Mouse (Mus musculus): ENCODE data around the gene Frmd4b. TPM values are rescaled to one million over a fixed set of nuclear protein-coding genes. Genes with fewer than 3 reads are reported as not detected.

The Frmd4b gene
- polyA plus RNA-seq, 1 experiment, result 0.59 TPM

DNA sequence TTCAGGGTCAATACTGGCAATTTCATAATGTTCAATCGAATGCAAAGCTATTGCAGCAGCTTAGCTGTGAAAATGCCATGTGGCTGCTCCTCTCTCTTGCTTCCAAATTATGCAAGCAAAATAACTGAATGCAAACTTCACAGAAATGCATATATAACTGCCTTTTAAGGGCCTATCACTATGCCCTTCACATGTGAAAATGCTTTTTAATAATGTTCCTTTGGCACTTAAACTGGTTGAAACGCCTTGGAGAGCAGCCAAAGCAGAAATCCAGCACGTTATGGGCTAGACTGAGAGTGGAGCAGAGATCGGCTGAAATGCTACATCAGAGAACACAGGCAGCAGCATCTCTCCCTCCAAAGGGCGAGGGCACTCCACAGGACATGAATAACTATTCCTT is 4.9 kb upstream of the Frmd4b start:
- H3K27me3 ChIP-seq (ENCODE audit: control insufficient read depth, insufficient read depth, insufficient read length), result peaks cover 5% of the 10 kb centered on the region
- no peaks in the 10 kb centered on the region for H3K36me3 ChIP-seq (ENCODE audit: control insufficient read depth, insufficient read depth)
- no peak overlapping the region for H3K4me2 ChIP-seq (ENCODE audit: low read depth)
- no peak overlapping the region for H3K4me3 ChIP-seq
- H3ac ChIP-seq (ENCODE audit: control insufficient read depth, insufficient read length), result no peak overlapping the region
- TF ChIP-seq CEBPB (IDR thresholded peaks at IDR 0.05; ENCODE audit: insufficient read depth, poor library complexity, severe bottlenecking) (no peak), MYOG (IDR thresholded peaks at IDR 0.05; ENCODE audit: control insufficient read depth in 1 of 3, insufficient read depth in 1 of 3, insufficient read length in 2 of 3, low read depth in 2 of 3) (no peak), E2F4 (IDR thresholded peaks at IDR 0.05; ENCODE audit: insufficient read depth) (no peak), SRF (IDR thresholded peaks at IDR 0.05; ENCODE audit: control insufficient read depth, insufficient read length, low read depth) (no peak), TCF12 (IDR thresholded peaks at IDR 0.05; ENCODE audit: insufficient read depth, poor library complexity, severe bottlenecking) (no peak), TCF3 (IDR thresholded peaks at IDR 0.05; ENCODE audit: insufficient read length, low read depth) (no peak), REST (IDR thresholded peaks at IDR 0.05; ENCODE audit: insufficient read depth, insufficient read length) (no peak), MAX (IDR thresholded peaks at IDR 0.05; ENCODE audit: low read depth) (no peak)
- no peaks in the 10 kb centered on the region for H3K79me2 ChIP-seq (ENCODE audit: control insufficient read depth, insufficient read depth)

DNA sequence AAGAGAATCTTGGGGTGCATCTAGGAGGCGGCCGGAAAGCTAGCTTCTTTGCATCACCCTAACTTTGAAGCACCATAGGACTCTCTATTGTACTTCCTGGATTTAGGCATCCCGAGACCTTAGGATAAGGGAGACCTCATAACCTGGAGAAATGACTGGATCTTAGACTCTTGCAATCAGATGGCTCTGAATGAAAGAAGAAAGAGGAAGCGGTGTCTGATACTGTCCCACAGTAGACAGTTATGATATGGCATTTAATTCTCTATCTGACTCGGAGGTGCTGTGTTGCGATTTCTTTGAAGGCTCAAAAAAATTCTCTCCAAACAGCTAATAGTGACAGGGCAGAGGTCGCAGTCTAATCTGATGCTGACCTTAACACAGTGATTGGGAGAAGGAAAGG is 433 bp upstream of the Frmd4b start:
- H3K79me2 ChIP-seq (ENCODE audit: control insufficient read depth, insufficient read depth), result no peaks in the 10 kb centered on the region
- no peak overlapping the region for H3K4me2 ChIP-seq (ENCODE audit: low read depth)
- no peak overlapping the region for H3ac ChIP-seq (ENCODE audit: control insufficient read depth, insufficient read length)
- no peak for TF ChIP-seq REST (IDR thresholded peaks at IDR 0.05; ENCODE audit: insufficient read depth, insufficient read length)
- TF ChIP-seq E2F4 (IDR thresholded peaks at IDR 0.05; ENCODE audit: insufficient read depth), result no peak
- no peak for TF ChIP-seq POLR2AphosphoS2 (IDR thresholded peaks at IDR 0.05; ENCODE audit: insufficient read length, low read depth)
- TF ChIP-seq TCF3 (IDR thresholded peaks at IDR 0.05; ENCODE audit: insufficient read length, low read depth), result no peak
- TF ChIP-seq CEBPB (IDR thresholded peaks at IDR 0.05; ENCODE audit: insufficient read depth, poor library complexity, severe bottlenecking), result no peak
- TF ChIP-seq SRF (IDR thresholded peaks at IDR 0.05; ENCODE audit: control insufficient read depth, insufficient read length, low read depth), result no peak
- no peak for TF ChIP-seq USF1 (IDR thresholded peaks at IDR 0.05; ENCODE audit: low read depth)
- TF ChIP-seq POLR2A (IDR thresholded peaks at IDR 0.05; ENCODE audit: insufficient read length, low read depth), result no peak
- no peak for TF ChIP-seq MYOG (IDR thresholded peaks at IDR 0.05; ENCODE audit: control insufficient read depth in 1 of 3, insufficient read depth in 1 of 3, insufficient read length in 2 of 3, low read depth in 2 of 3)
- no peak for TF ChIP-seq MAX (IDR thresholded peaks at IDR 0.05; ENCODE audit: low read depth)
- TF ChIP-seq TCF12 (IDR thresholded peaks at IDR 0.05; ENCODE audit: insufficient read depth, poor library complexity, severe bottlenecking), result no peak
- TF ChIP-seq MYOD1 (IDR thresholded peaks at IDR 0.05; ENCODE audit: control insufficient read depth in 1 of 3, insufficient read length in 2 of 3, low read depth in 2 of 3), result no peak
- peaks cover 20% of the 10 kb centered on the region for H3K27me3 ChIP-seq (ENCODE audit: control insufficient read depth, insufficient read depth, insufficient read length)
- no peaks in the 10 kb centered on the region for H3K36me3 ChIP-seq (ENCODE audit: control insufficient read depth, insufficient read depth)
- H3K4me3 ChIP-seq, result no peak overlapping the region

DNA sequence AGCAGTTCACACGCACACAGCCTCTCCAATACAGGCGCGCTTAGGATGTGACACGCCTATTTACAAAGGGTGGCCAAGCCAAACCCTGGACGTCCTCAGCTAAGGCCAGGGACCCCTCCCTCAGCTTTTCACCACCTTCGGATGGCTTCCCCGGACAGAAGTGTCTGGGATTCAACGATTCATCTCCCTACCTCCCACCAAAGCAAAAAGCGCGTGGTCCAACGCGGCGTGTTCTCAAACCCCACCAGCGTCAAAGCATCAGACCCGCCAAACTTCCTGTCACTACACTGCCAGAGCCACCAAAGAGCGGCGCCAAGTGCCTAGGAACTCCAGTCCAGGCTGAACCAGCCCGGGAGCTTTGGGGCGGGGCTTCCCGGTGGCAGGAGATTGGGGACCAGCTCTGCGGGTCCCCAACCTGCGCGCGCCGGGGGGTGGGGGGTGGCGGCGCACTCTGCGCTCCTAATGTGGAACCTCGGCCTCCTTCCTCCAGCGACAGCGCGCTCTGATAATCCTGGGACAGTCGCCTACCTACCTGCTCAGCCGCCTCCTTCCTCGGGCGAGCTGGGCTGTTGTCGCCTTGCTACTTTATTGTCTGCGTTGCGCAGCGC is 579 bp downstream of the Frmd4b start:
- TF ChIP-seq POLR2A (IDR thresholded peaks at IDR 0.05; ENCODE audit: insufficient read length, low read depth) (no peak), TCF3 (IDR thresholded peaks at IDR 0.05; ENCODE audit: insufficient read length, low read depth) (no peak), CEBPB (IDR thresholded peaks at IDR 0.05; ENCODE audit: insufficient read depth, poor library complexity, severe bottlenecking) (no peak), MYOG (IDR thresholded peaks at IDR 0.05; ENCODE audit: control insufficient read depth in 1 of 3, insufficient read depth in 1 of 3, insufficient read length in 2 of 3, low read depth in 2 of 3) (no peak)
- Histone ChIP-seq H3ac (ENCODE audit: control insufficient read depth, insufficient read length) (no peak overlapping the region), H3K27me3 (ENCODE audit: control insufficient read depth, insufficient read depth, insufficient read length) (peaks cover 20% of the 10 kb centered on the region), H3K36me3 (ENCODE audit: control insufficient read depth, insufficient read depth) (no peaks in the 10 kb centered on the region), H3K4me3 (no peak overlapping the region), H3K4me2 (ENCODE audit: low read depth) (no peak overlapping the region), H3K79me2 (ENCODE audit: control insufficient read depth, insufficient read depth) (no peaks in the 10 kb centered on the region)

DNA sequence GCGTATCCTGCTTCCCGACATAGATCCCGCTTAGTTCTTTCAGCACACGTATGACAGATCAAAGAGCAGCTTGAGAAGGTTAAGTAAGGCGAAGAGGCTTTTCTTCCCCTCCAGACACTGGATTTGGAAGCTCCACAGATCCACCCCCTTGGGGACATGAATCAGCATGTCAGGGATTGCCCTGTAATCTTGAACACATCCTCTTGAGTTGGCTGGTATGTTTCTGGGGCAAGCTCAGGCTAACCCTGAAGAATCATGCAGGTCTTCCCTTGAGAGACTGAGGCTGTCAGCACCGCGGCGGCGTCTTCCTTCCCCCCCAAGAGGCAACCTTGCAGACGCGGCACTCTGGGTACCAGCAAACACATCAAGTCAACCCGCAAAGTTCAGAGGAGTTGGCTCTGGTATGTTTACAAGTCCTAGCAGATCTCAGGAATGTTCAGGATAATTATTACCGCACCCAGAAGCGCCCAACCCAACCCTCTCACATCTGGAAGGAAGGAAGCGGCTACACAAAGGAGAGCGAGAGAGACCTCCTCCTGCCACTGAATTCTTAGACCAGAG is 1.4 kb downstream of the Frmd4b start:
- Histone ChIP-seq H3K27me3 (ENCODE audit: control insufficient read depth, insufficient read depth, insufficient read length) (peaks cover 20% of the 10 kb centered on the region), H3ac (ENCODE audit: control insufficient read depth, insufficient read length) (no peak overlapping the region), H3K4me2 (ENCODE audit: low read depth) (no peak overlapping the region), H3K36me3 (ENCODE audit: control insufficient read depth, insufficient read depth) (no peaks in the 10 kb centered on the region), H3K4me3 (no peak overlapping the region), H3K79me2 (ENCODE audit: control insufficient read depth, insufficient read depth) (no peaks in the 10 kb centered on the region)
- TF ChIP-seq MYOD1 (IDR thresholded peaks at IDR 0.05; ENCODE audit: control insufficient read depth in 1 of 3, insufficient read length in 2 of 3, low read depth in 2 of 3) (no peak), MYOG (IDR thresholded peaks at IDR 0.05; ENCODE audit: control insufficient read depth in 1 of 3, insufficient read depth in 1 of 3, insufficient read length in 2 of 3, low read depth in 2 of 3) (no peak), USF1 (IDR thresholded peaks at IDR 0.05; ENCODE audit: low read depth) (no peak), MAX (IDR thresholded peaks at IDR 0.05; ENCODE audit: low read depth) (no peak), POLR2AphosphoS2 (IDR thresholded peaks at IDR 0.05; ENCODE audit: insufficient read length, low read depth) (no peak), POLR2A (IDR thresholded peaks at IDR 0.05; ENCODE audit: insufficient read length, low read depth) (no peak), E2F4 (IDR thresholded peaks at IDR 0.05; ENCODE audit: insufficient read depth) (no peak), SRF (IDR thresholded peaks at IDR 0.05; ENCODE audit: control insufficient read depth, insufficient read length, low read depth) (no peak), TCF12 (IDR thresholded peaks at IDR 0.05; ENCODE audit: insufficient read depth, poor library complexity, severe bottlenecking) (no peak), REST (IDR thresholded peaks at IDR 0.05; ENCODE audit: insufficient read depth, insufficient read length) (no peak), CEBPB (IDR thresholded peaks at IDR 0.05; ENCODE audit: insufficient read depth, poor library complexity, severe bottlenecking) (no peak), TCF3 (IDR thresholded peaks at IDR 0.05; ENCODE audit: insufficient read length, low read depth) (no peak)

DNA sequence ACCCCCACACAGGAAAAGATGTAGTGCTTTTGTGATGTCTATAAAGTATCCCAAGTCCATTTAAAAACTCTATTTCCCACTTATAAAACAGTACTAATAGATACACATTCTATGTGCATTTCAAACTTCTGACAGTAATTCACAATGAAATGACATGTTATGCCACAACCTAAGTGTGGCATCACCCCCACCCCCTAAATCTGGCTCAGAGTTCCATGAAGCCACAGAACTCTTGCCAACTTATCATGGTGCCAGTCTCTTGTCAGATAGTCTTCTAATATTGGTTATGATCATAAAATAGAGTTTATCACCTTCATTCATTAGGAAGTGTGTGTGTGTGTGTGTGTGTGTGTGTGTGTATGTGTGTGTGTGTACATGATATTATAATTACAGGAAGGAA is 3.2 kb downstream of the Frmd4b start:
- H3K4me2 ChIP-seq (ENCODE audit: low read depth), result no peak overlapping the region
- H3K27me3 ChIP-seq (ENCODE audit: control insufficient read depth, insufficient read depth, insufficient read length), result peaks cover 20% of the 10 kb centered on the region
- TF ChIP-seq USF1 (IDR thresholded peaks at IDR 0.05; ENCODE audit: low read depth) (no peak), MYOG (IDR thresholded peaks at IDR 0.05; ENCODE audit: control insufficient read depth in 1 of 3, insufficient read depth in 1 of 3, insufficient read length in 2 of 3, low read depth in 2 of 3) (no peak), E2F4 (IDR thresholded peaks at IDR 0.05; ENCODE audit: insufficient read depth) (no peak), POLR2AphosphoS2 (IDR thresholded peaks at IDR 0.05; ENCODE audit: insufficient read length, low read depth) (no peak), SRF (IDR thresholded peaks at IDR 0.05; ENCODE audit: control insufficient read depth, insufficient read length, low read depth) (no peak), POLR2A (IDR thresholded peaks at IDR 0.05; ENCODE audit: insufficient read length, low read depth) (no peak), CEBPB (IDR thresholded peaks at IDR 0.05; ENCODE audit: insufficient read depth, poor library complexity, severe bottlenecking) (no peak), MAX (IDR thresholded peaks at IDR 0.05; ENCODE audit: low read depth) (no peak), REST (IDR thresholded peaks at IDR 0.05; ENCODE audit: insufficient read depth, insufficient read length) (no peak), TCF3 (IDR thresholded peaks at IDR 0.05; ENCODE audit: insufficient read length, low read depth) (no peak), MYOD1 (IDR thresholded peaks at IDR 0.05; ENCODE audit: control insufficient read depth in 1 of 3, insufficient read length in 2 of 3, low read depth in 2 of 3) (no peak), TCF12 (IDR thresholded peaks at IDR 0.05; ENCODE audit: insufficient read depth, poor library complexity, severe bottlenecking) (no peak)
- H3K4me3 ChIP-seq, result no peak overlapping the region
- H3ac ChIP-seq (ENCODE audit: control insufficient read depth, insufficient read length), result no peak overlapping the region
- no peaks in the 10 kb centered on the region for H3K36me3 ChIP-seq (ENCODE audit: control insufficient read depth, insufficient read depth)
- H3K79me2 ChIP-seq (ENCODE audit: control insufficient read depth, insufficient read depth), result no peaks in the 10 kb centered on the region
